Mouse (Mus musculus) effector memory CD4-positive, alpha-beta T cell, adult 5 months (primary cell): ENCODE measurements around the gene Ppp5c. TPM values are rescaled to one million over a fixed set of nuclear protein-coding genes. Genes with fewer than 3 reads are reported as not detected.

Experiments used
- polyA plus RNA-seq: library from polyadenylated mRNA; unstranded; fragments of 100-300 nt; shearing (Covaris generic); gene quantifications from one replicate; pipeline ENCODE4 v1.2.1, GENCODE M21; 2017

Ppp5c gene
- polyA plus RNA-seq: 77.8 TPM

GRCm38 (mm10) chr7:17027588-17028343 is at the start of gene Ppp5c:
Gene Ppp5c, minus strand, starts transcription at chr7:17027924.

DNA sequence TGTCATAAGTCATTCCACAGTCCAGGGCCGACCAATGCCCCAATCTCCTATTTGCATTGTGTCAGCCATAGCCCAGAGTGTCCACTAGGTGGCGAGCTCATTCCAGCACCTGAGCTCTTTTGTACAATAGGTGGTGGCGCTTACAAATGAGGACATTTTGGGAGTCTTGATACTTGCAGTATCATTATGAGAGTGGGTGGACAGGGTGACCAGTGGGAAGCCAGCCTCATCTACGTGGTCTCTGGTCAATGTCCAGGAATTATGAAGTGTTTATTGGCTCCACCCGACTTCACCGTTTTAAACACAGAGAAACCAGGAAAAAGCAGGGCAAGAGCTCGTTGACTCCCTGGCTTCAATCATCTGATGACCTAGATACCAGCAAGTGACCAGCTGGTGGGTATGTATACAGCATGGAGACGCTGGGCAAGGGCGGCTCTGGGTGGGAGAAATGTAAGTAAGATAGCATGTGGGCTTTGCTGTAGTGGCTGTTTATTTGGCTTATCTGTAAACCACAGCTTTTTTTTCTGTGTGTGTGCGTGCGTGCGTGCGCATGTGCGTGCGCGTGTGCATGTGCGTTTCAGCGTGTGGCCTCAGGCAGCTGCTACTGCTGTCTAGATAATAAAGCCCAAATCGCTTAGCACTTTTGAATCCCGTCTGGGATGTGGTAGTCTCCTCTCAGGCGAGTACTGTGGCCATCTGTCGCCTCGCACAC is 46.3 kb upstream of the Ppp5c start, which contains the start of gene Psg16:
Gene Psg16 (plus strand): TSS at position 137 of the 712 bp plus-strand sequence.

GRCm38 (mm10) chr7:17062389-17062788 is 34.7 kb upstream of the Ppp5c start, which contains the start of gene Hif3a:
Gene Hif3a, minus strand, starts transcription at chr7:17062427.

DNA sequence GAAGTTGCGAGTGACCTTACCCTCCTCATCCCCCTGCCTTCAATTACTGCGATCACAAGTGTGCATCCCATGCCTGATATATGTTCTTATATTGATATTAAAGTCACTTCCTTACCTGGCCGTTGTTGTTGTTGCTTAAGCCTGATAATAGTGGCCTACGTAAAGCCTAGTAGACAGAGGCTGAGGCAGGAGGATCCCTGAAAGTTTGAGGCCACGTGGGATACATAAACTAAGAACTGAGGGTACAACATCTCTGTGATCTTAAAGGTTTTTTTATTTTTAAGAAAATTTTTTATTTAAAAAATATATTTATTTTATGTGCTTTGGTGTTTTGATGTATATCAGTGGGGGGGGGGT is 35.3 kb downstream of the Ppp5c start, which contains the start of gene Ccdc8:
Gene Ccdc8 (plus strand): TSS at position 258 of the 357 bp plus-strand sequence.

DNA sequence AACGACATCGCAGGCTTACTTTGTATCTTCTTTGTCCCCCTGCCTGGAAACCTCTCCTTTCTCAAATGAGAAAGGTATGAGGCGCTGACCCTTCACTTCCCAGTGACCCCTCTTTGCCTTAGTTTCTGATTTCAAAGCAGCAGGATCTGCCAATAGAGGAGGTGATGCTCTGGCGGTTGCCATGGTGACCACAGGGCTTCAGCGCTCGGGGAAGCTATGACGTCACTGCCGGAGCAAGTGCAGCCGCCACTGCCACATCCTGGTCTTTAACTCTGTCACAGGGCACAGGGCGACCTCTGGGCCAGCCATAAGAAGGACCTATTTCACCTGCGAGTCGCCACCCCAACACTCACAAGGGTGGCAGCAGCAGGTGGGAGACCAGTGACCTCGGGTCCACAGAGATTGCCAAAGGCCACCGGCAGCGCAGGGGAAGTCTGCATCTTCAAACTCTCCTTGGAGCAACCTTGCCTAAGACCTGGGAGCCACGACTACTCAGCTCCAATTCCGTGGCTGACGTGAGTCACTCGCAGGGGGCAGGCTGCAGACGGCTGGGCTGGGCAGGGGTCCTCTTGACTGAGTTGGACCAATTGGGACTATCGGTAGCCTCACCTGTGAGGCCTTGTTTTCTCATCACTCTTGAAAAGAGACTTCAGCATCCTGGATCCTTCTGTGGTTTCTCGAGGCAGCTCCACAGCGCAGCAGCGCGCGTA is 44.7 kb downstream of the Ppp5c start, which contains the start of gene Gm42372:
Gene Gm42372 (plus strand): TSS at position 228 of the 710 bp plus-strand sequence.

DNA sequence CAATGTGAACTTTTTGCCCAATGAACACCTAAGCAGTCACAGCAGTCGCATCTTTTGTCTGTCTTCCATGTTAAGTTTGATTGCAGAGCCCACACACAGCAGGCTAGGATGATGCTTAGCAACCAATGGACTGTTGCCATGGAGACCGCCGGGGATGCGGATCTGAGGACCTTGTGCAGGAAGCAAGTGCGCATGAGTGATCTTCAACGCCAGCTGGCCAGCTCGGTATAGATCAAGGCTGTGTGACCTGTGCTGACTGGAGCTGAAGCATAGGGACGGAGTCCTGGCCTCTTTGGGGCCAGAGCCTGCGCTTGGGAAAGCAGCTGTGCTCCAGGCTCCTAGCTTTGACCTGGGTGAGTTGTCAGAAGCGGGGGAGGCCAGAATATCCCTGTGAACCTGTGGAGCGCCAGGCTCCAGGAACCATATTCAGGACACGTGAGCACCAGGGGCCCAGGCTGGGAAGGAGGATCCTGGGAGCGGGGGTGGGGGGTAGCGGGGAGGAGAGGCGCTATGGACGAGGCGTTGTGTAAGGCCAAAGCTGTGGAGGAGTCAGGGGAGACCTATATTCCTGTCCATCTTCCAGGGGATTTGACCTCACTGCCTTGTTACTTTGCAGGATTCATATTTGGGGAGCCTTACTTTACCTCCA is 68.1 kb downstream of the Ppp5c start, which contains the start of gene Pnmal1:
Gene Pnmal1 (plus strand): TSS at position 141 of the 649 bp plus-strand sequence.

Other genes starting within 250 kb of the Ppp5c start
- gene Slc1a5, start 246.6 kb downstream of the Ppp5c start, polyA plus RNA-seq: 289 TPM
- 61.7 TPM for gene Strn4, start 212.0 kb downstream of the Ppp5c start, polyA plus RNA-seq
- gene Fkrp, start 211.2 kb downstream of the Ppp5c start, polyA plus RNA-seq: 19.9 TPM
- 119 TPM for gene Prkd2, start 185.0 kb downstream of the Ppp5c start, polyA plus RNA-seq
- 0.25 TPM for gene Dact3, start 152.6 kb downstream of the Ppp5c start, polyA plus RNA-seq
- not detected for gene Gng8, start 136.1 kb downstream of the Ppp5c start, polyA plus RNA-seq
- 0.34 TPM for gene Ptgir, start 121.4 kb downstream of the Ppp5c start, polyA plus RNA-seq
- gene Calm3, start 103.8 kb downstream of the Ppp5c start, polyA plus RNA-seq: 87.7 TPM
- not detected for gene Pnmal2, start 83.2 kb downstream of the Ppp5c start, polyA plus RNA-seq
- not detected for gene Pnmal1, start 68.2 kb downstream of the Ppp5c start, polyA plus RNA-seq
- gene Gm42372, start 44.8 kb downstream of the Ppp5c start, polyA plus RNA-seq: 1.2 TPM
- 0.10 TPM for gene Ccdc8, start 35.2 kb downstream of the Ppp5c start, polyA plus RNA-seq
- 0.46 TPM for gene Hif3a, start 34.5 kb upstream of the Ppp5c start, polyA plus RNA-seq
- gene Psg16, start 46.1 kb upstream of the Ppp5c start, polyA plus RNA-seq: 0.50 TPM
- not detected for gene Ceacam3, start 122.4 kb upstream of the Ppp5c start, polyA plus RNA-seq
- gene Psg29, start 175.6 kb upstream of the Ppp5c start, polyA plus RNA-seq: not detected